Mouse (Mus musculus) urinary bladder, postnatal 4 days (tissue): ENCODE results near the gene Haspin.
A peak's percentile ranks its signal among the peaks of the same experiment; 100 is the strongest.

ENCODE experiments used
- DNase-seq, 2 experiments: peaks; one replicate each; pipeline ENCODE4 v3.0.0; 2021 to 2022; ENCODE audit warnings: low spot score in 2 of 2

The Haspin gene

DNA sequence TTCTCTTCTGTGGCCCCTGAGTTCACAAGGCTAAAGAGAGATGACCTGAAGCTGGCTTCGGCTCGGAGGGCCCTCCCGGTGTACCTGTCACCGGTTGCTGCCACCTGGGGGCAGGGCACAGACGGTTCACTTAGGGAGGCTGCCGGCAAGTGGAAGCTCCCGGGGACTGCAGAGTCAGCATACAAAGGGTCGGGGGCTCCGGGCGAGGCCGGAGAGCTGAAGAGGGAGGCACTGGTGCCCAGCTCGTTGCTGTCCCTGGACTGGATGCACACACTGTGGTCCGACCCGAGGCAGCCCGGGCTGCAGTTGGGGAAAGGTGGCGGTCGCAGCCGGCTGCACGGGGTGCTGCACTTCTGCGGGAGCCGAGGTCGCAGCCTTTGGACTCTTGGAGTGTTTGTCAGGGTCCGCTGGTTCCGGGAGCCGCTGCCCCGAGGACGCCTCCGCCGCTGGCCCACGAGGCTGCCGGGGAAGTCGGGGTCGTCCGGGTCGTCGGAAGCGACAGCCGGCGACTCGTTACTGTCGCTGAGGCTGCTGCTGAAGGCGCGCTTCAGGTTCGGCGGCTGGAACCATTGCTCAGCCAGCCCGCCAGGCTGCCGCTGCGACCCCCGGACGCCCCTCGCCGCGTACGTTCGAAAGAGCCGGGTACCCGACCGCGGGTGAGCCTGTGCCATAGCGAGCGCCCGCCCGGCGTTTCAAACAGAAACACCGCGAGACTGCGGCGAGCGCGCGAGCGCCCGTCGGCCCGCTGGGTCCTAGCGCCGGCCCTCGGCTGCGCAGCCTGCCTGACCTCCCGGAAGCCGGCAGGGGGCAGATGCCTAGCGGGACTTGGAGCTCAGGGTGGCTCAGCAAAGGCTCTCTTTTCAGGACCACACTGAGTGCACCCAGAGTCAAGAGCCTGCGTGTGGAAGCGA, at the start of gene Haspin:
Gene Haspin, minus strand, starts transcription at position 704 of the 911 bp plus-strand sequence.
- DNase-seq = peak; percentile 87 to 92

DNA sequence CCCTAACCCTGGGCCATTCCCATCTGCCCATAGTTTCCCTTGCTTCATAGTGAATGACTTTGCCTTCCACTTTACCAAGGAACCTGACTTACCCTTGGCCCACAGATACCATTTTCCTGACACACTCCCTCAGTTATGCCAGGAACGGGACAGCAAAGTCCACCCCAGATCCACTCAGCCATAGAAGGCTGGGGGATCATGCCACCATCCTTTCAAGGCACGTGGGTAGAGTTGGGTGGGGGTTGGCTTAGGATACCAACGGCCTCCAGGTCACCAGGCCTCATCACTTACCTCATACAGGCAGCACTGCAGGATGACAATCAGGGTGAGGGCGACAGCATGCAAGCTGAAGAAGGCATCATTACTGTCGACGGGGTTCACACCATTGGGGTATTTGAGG, 49.1 kb upstream of the Haspin start:
- no peak for DNase-seq

DNA sequence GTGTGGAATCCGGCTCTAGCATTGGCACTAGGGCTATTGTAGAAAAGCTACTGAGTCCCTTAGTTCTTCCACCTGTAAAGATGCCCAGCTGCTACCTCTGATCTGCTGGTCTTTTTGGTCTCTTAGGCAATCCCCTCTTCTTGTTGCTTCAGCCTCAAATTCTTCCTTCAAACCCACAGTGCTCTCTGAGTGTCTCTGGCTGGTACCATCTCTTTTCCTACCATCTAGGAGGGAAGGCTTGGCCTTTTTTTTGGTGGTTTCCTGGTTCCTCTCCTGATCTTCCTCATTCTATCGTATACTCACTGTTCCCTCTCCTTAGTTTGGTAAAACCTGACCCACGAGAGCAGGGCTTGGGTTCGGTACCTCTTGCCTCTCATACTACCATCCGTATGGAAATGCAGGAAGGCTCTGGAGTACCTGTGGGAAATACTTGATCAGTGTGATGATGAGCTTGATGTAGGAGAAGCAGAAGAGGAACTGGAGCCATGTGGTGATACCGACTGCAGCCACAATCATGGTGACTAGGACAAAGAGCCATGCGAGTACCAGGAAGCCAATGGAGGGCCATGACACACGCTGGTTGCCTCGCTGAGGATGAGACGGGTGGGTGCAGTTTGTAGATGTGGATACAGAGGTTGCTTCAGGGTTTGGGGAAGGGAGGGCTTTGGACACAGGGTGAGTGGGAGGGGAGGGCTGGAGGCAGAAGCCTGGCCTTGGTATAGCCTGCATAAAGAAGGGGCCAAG, 48.0 kb upstream of the Haspin start:
- DNase-seq = no peak

DNA sequence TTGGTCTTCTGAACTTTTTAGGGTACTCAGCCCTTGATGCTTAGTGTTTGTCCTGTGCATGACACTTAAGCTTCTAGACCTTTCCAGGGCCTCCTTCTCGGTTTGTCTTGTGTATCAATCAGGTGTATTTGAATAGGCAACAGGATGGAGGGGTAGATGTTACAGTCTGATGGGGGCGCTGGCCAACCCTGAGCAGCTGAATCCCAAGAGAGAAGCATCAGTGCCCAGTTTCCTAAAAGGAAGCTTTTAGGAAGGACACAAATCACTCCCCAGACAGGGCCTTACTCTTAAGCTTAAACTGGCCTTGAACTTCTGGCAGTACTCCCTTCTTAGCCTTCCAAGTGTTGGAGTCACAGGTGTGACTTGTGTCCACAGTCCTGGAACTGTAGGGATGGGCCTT, 39.8 kb upstream of the Haspin start:
- no peak for DNase-seq

DNA sequence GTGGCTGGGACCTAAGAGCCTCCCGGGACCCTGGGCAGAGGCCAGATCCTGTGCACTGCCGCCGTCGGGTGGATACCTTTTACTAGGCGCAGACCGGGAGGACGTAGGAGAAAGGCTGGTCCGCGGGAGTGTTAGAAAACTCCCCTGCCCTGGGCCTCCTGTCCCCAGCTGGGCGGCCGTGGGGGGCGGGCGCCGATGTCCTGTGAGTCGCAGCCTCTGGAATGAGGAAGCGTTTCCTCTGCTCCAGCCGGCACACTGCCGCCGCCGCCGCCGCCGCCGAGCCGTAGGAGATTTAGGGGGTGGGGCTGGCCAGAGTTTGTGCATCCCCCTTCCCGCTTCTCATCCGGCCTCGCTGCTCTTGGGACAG, 39.4 kb upstream of the Haspin start:
- peak; percentile 84 to 89 for DNase-seq

DNA sequence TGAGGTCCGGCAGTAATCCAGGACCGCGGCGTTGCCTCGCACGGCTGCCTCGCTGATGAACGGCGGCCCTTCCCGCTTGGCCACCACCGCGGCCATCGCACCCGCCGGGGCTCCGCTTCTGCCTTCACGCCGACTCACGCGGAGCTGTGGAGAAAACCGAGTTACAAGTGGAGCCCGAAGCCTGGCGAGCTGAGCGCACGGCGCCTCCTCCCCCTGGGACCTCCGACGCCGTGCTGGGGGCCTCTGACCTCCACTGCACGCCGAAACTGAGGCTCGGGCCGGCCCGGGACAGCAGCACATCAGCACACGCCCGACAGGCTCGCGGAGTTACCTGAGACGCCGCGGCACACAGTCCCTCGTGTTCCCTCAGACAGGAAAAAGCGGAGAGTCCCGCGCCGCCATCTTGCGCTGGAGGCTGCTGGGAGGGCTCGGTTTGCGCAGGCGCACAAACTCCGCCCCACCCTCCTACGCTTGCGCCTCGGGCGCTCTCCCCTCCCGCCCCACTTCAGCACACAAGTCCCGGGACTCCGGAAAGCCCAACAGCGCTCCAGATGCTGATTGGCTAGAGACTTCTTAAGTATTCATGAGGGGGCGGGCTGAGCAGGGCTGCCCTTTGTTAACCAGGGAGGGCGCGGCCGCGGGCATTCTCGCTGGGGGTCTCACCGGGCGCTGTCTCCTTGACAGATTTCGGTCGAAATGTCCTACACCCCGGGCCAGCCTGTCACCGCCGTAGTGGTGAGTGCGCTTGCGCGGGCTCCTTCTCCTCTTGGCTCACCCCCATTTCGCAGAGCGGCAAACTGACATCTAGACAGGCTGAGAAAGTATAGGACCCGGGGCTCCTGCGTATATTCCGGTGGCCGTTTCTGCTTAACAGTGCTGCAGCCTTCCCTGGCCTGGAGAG, 38.8 kb upstream of the Haspin start, which contains the start of the genes Emc6 and Tax1bp3:
Gene Emc6, minus strand, starts transcription at position 430 of the 901 bp plus-strand sequence.
Gene Tax1bp3, plus strand, starts transcription at position 476 of the 901 bp plus-strand sequence.
- peak; percentile 95 to 97 for DNase-seq

DNA sequence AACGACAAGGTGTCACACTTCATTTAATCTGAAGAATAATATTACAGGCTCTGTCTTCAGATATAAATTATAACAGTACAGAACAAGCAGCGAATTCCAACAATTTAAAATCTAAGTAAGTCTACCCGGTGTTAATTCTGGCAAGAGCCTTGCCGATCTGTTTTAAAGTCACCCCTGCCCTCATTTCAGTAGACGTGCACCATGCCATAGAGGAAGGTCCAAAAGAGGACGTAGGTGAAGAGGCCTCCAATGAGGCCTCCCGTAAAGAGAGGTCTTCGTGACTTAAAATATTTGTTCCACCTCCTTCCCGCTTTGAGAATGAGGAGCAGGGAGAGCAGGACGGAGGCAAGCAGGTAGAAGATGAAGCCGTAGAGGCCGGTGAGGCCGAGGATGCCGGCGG, 38.1 kb upstream of the Haspin start:
- DNase-seq = no peak

DNA sequence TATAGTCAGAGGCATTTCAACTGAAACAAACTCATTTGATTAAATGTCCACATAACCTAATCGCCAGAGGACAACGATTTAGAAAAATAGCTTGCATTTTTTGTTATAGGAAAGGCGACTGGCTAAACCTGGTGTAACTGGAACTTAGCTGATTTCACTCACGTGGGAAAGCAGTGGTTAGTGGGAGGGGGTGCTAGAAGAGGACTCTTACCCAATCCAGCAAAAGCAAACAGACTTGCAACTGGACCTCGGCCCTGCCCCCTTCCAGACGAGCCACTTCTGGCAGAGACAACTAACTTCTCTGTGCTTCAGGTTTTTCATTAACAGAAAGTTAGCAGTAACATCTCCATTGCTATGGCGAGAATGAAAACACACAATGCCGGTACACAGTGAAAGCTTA, 37.5 kb upstream of the Haspin start:
- DNase-seq = no peak

DNA sequence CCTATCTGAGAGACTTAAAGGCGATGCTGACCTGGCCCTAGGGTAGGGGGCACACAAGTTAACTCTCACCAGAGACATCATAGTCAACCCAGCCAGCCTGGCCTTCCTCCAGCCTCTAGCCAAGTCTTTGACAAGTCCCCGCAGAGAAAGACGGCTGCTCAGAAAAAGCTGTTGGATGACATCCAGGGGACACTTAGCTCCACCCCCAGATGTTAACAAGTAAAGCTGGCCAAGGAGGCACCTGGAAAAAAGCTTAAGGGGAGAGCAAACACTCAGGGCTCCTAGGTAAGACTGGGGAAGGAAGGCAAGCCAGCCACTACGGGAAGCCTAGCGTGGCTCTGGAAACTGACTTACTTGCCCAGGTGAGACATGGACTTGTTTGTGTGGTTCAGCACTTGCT, 34.1 kb upstream of the Haspin start:
- no peak for DNase-seq

DNA sequence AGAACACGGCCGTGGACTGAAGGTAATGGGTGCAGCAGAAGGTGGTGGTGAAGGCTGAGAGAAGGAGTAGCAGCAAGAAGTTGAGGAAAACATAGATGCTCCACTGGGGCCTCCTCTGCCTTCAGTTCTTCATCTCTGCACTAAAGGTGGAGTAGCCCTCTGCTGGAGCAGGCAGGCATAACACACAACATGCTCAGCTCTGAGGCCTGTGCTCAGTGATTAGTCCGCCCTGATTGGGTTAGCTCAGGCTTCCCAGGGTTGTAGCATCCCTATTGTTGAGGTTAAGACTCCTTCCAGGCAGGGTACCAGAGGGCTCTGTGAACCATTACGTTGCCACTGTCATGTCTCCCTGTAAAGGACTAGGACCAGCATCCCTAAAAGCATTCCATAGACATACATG, 31.1 kb upstream of the Haspin start:
- peak in 1 of 2 experiments; percentile 69 for DNase-seq

DNA sequence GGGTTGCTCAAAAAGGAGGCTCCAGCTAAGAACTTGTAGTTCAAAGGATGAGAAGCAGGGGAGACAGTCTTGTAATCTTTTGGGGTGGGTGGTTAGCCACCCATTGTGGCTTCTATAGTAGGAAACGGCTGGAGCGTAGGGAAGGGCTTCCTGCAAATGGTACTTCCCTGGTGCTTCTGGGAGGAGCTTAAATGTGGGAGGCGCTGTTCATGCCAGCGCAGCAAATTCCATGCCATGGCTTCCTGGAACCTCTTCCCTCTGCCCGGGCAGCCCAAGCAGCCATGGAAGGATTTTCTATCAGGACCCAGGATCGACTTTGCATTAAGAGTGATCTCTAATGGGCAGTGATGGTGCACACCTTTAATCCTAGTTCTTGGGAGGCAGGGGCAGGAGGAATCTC, 30.5 kb upstream of the Haspin start:
- DNase-seq = no peak

DNA sequence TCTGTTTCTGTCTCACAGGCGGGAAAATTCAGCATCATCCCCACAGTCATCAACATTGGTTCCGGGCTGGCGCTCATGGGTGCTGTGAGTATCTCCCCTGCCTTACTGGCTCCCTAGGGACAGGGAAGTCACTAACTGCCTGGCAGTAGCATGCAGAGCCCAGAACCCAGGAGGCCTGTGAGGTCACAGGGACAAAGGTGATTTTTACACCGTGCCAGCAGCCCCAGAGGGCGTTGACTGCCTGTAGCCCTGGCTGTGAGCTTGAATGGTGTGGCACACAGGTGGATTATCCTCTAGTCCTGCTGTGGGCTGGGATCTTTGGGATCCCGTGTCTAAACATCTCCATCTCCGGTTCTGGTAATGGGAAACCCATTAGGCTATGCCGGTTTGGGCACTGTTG, 30.0 kb upstream of the Haspin start:
- DNase-seq = no peak

DNA sequence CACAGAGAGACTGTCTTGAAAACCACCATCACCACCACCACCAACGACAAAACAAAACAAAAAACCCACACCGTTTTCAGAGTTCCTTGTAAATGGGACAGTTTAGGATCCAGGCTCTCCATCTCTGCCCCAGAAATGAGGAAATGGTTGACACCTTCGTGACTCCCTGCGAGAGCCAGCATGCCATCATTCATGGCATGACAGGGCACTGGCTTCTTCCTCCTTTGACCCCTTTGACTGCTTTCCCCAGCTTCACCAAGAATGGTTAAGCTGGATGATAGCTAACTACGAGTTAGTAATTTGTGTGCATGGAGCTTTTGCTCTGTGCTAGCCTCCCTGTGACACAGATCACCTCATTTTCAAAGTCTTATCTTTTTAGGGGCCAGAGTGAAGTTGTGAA, 24.2 kb upstream of the Haspin start:
- no peak for DNase-seq

DNA sequence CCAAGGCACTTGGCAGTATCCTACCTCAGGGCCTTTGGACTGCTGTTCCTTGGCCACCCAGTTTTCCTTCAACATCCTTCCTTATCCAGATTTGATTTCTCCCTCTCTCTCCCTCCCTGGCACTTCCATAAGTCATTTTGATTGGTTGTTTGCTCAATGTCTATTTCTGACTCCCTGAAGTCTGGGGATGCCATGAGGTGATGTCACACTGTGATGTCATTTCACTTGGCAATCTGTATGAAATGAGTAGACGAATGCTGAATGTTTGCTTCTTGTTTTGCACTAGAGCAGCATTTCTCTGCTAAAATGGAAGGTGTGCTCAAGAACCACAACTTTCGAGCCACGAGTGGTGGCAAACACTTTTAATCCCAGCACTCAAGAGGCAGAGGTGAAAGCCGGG, 23.5 kb upstream of the Haspin start:
- DNase-seq = no peak

DNA sequence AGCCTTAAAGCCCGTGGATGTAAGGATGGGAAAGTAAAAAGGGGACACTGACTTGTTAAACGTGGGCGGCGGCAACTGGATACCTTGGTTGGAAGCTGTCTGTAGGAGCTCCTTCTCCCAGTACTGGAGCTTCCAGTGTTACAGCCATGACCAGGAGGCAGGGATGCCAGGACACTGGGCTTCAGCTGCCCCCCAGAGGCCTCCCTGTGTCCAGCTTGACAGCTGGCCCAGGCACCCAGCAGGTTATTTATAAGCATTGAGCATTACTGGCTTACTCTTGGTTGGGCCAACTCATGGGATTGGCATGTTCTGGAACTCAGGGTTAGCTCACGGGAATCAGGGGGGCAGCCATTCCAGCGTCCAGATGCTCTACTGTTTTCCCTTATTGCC, 22.7 kb upstream of the Haspin start:
- DNase-seq = no peak

DNA sequence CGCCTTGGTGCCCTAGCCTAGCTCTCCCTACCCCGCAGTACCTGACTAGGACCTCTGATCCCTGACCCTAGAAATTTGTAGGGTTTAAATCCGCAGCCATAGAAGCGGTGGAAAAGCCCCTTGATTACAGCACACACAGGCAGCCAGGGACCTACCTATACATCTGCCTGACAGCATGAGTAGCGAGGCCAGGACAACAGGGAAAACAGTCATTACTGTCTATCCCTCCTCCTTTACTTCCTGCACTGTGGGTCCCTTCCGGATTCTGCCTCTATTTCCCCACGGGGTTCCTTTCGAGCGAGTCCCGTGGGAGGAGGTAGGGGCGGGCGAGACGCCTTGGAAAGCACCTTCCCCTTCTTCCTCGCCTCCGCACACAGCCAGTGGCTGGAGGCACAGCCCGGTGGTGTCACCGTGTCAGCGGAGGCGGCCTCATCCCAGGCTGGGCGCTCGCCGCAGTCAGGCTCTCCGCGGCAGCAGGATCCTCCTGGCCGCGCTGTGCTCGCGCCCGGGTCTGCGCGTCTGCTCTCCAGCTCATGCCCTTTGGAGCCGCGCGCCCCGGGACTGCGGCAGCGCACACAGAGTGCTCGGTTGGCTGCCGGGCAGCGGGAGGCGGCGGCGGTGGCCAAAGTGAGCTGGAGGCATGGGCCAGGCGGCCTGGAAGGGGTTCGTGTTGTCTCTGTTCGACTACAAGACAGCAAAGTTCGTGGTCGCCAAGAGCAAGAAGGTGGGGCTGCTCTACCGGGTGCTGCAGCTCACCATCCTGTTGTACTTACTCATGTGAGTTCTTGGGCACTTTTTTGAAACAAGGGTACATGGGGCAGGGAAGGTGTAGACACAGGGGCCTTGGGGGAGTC, 22.1 kb upstream of the Haspin start, which contains the start of gene P2rx5:
Gene P2rx5, plus strand, starts transcription at position 465 of the 854 bp plus-strand sequence.
- no peak for DNase-seq

DNA sequence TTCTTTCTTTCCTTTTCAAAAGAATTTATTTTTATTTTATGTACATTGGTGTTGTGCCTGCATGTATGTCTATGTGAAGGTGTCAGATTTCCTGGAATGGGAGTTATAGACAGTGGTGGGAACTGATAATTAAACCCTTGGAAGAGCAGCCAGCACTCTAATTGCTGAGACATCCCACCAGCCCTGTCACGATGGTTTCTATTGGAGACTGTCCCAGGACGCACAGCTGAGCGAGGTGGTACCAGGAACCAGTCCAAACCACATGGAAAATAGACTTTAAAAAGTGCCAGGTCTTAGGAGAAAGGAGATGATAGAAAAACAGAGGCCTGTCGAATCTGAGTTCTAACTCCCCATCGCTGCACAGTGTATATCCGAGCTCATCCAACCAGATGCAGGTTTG, 17.0 kb upstream of the Haspin start:
- DNase-seq = no peak

DNA sequence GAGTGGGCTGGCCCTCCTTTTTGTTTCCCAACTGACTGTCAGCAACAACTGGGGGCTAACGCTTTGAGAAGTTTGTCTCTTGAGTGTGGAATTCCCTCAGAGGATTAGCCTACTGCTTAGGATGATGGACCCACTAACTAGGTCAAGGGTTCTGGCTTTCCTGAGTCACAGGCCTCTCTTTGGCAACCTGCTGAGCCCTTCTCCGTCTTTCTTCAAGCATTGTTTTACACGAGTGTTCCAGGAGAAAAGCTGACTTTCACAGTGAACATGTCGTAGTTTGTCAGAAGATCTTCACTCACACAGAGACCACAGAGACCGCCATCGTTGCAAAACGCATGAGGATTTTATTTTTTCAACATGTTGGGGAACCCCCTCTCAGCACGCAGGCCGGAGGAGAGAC, 10.1 kb upstream of the Haspin start:
- no peak for DNase-seq

DNA sequence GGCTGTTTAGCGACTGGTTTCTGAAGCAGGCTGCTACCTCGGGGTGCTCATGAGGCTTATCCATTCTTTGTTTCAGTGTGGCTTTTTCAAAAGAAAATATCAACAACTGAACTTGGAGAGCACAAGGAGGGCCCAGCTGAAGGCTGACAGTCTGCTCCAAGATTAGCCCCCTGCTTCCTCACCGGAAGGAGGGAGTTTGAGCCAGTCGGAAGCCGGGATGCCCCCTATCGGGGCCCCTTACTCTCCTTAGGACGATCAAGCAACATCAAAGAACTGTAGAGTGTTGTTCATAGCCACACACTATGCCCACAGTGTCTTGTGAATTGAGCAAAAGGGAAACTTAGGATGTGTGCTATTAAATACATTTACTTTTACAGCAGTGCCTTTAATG, 8.9 kb upstream of the Haspin start:
- no peak for DNase-seq

DNA sequence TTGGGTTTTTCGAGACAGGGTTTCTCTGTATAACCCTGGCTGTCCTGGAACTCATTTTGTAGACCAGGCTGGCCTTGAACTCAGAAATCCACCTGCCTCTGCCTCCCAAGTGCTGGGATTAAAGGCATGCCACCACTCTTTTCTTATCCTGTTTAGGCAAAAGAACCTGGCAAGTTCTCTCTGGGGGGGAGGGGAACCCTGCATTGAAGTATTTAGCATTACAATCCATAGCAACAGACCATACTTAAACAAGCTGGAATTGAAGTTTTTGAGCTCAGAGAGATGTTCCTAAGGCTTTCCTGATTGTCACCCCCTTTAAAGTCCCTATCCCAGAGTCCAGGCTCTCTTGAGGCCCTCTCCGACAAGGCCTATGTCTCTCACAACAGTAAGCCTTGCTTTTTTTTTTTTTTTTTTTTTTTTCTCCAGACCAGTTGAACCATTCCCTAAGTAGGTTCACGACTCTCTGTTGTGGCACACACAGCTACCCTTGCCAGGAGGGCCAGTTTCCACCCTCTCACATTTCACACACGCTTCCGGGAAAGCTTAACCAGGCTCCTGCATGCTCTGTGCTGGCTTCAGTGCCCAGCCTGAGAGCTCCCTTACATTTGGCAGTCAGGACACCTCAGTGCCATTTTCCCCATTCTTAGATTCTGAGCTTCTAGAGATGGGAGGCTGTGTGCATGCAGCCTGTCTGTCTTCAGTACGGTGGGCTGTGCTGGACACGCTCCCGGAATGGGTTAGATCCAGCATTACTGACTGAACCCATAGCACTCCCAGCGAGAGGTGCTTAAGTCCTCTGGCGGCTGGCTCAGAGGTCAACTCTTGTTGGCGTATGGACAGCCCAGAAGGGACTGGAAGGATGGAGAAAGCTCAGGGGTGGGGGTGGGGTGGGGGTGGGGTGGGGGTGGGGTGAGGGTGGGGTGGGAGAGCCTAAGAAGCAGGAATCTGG, 8.2 kb upstream of the Haspin start:
- no peak for DNase-seq
